Mouse (Mus musculus): Measurements from ENCODE around the gene Actl11. TPM values are rescaled to one million over a fixed set of nuclear protein-coding genes. Genes with fewer than 3 reads are reported as not detected.

The Actl11 gene
- not detected in 2 replicates for polyA plus RNA-seq (2012; rRNA removed; ENCODE audit: low replicate concordance)

DNA sequence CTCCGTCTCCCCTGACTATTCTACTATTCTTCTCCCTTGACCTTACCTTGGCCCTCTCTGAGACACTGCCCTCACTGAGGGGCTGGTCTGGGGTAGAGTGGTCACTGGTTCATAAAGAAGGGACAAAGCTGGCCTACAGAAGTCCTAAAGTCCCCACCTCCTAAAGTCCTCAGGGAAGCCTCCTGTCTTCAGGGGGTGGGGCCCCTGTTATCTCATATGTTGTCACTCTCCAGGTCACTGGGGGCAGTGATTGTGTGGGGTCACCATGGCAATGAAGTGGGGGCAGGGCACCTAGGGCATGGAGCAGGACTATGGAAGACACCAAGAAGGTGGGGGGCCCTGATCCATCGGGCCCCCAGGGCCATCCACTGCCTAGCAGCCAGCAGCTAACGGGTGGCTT is at the start of gene Actl11:
TSS of gene Actl11 (plus strand) at position 301 of the 400 bp plus-strand sequence.

DNA sequence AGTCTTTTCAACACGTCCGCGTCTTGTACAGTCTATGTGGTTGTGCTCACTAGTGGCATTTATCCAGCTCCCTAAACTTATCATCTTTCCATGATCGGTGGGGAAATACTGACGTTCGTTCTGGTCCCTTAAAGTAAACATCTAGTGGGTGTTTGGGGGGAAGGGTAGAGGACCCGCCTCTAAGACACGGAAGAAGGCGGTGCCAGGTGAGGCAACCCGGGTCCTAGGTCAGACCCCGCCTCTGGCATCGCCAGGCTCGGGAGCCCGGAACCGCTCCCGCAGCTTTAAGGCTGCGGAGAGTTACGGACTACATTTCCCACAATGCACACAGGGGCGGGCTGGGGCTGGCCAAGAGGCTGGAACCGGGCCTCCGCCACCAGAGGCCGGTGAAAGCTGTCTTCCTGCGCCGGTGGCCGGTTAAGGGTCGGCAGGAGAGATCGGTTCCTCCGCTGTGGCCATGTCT is 40.4 kb upstream of the Actl11 start, which contains the start of gene Mon1a:
TSS of gene Mon1a (plus strand) at position 348 of the 463 bp plus-strand sequence.

DNA sequence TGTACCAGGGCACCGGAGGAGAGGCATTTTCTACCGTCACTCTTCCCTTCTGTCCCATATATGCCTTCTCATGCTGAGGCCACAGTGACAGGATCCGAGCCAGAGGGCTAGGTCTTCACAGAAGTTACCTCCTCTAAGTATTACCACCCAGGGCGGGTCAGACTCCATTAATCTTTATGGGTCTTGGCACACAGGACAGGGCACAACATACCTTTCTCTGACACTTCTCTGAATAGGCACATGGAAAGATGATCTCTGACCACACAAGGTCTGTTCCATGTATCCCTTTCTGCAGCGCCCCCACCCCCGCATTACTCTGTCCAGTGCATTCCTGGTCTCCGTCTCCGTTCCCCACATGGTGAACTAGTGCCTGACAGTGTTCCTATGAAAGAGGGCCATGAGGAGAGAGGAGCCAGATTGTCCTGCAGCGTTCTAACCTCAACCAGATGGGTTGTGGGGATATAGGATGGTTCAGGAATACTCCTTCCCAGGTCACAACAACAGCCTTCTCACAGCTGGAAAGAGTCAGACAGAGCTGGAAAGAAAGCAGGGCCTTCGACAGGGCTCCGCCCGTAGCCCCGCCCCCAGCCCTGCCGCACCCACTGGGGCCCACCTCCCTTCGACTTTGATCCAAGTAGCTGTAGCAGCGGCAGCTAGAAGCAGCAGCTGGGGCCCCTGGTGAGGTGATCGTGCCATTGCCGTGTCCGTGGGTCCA is 21.9 kb upstream of the Actl11 start, which contains the start of gene Mst1r:
TSS of gene Mst1r (plus strand) at position 622 of the 715 bp plus-strand sequence.

DNA sequence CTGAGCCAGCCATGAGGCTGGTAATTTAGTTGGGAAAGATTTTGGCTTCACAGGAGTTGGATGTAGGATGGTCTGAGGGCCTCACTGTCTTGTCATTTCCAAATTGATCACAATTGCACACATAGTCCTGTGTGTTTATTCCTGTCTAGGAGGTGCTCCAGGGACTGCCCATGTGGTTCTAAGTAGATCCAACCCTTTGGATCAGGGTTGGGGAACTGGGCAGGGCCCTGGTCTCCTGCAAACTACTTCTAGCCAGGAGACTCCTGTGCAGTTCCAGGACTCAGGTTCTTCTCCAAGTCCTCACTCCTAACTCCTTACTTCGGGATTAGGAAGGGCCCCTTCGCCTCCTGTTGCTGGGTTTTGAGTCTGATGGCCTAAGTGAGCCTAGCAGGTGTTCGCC is 7.1 kb downstream of the Actl11 start, which contains the start of gene Camkv:
TSS of gene Camkv (plus strand) at position 301 of the 400 bp plus-strand sequence.

DNA sequence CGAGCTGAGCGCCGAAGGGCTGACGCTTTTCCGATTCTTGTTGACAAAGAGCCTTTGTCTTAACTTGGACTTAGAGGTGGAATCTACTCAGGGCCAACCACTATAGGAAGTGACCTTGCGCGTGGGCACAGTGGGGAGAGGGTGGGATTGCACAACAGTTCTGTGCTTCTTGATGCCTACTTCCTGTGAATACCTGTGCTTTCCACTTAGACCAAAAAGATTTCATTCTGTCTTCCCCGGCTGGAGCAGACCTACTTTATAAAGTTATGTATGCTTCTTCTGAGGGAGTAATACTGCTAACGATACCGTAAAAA is 21.6 kb downstream of the Actl11 start, which contains the start of gene Traip:
TSS of gene Traip (plus strand) at position 215 of the 314 bp plus-strand sequence.

DNA sequence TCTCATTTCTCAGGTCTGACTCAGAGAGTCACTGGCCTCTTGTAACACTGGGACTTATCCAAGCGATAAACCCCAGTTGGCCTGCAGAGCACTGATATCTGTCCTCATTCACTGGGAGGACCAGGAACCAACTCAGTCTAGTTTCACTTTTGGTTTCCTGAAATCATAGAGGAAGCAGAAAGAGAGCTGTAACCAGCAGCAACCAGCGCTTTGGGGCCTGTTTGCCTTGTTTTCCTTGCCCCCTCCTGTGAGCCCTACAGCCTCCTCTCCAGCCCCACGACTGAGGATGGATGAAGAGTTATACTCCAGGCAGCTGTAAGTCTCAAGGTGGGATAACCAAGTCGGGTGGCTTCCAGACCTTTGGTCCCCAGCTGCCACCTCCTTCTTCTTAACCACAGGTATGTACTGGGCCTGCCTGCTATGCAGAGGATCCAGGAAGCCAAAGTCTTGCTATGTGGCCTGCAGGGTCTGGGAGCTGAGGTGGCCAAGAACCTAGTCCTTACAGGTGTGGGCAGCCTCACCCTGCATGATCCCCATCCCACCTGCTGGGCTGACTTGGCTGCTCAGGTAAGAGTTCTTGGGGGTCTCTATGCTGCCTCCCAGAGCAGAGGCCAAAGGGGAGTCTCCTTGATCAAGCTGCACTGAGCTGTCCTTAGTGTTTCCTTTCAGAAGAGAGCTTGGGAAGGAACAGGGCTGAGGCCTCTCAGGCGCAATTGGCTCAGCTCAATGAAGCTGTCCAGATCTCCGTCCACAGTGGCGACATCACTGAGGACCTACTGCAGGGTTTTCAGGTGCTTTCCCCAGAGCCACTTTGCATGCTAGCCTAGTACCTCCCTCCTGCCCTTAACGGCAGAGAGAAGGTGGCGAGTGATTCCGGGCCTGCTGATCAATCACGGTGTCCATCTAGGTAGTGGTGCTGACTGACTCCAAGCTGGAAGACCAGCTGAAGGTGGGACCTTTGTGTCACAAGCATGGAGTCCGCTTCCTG is 47.4 kb downstream of the Actl11 start, which contains the start of gene Uba7:
TSS of gene Uba7 (plus strand) at position 107 of the 988 bp plus-strand sequence.

Other genes starting within 250 kb of the Actl11 start
- 0.13 and 0.20 TPM in 2 replicates for gene Gnat1, start 248.8 kb upstream of the Actl11 start, polyA plus RNA-seq (2012; rRNA removed; ENCODE audit: low replicate concordance)
- 23.2 and 38.4 TPM in 2 replicates for gene Sema3f, start 218.0 kb upstream of the Actl11 start, polyA plus RNA-seq (2012; rRNA removed; ENCODE audit: low replicate concordance)
- gene Rbm5, start 157.5 kb upstream of the Actl11 start, polyA plus RNA-seq (2012; rRNA removed; ENCODE audit: low replicate concordance) = 30.5 and 42.0 TPM in 2 replicates
- gene Rbm6, start 55.2 kb upstream of the Actl11 start, polyA plus RNA-seq (2012; rRNA removed; ENCODE audit: low replicate concordance) = 4.0 and 9.6 TPM in 2 replicates
- gene Mon1a, start 40.3 kb upstream of the Actl11 start, polyA plus RNA-seq (2012; rRNA removed; ENCODE audit: low replicate concordance) = 76.5 and 135 TPM in 2 replicates
- gene Mst1r, start 21.6 kb upstream of the Actl11 start, polyA plus RNA-seq (2012; rRNA removed; ENCODE audit: low replicate concordance) = 51.2 and 56.0 TPM in 2 replicates
- gene Camkv, start 7.2 kb downstream of the Actl11 start, polyA plus RNA-seq (2012; rRNA removed; ENCODE audit: low replicate concordance) = not detected in 2 replicates
- 1.8 and 4.1 TPM in 2 replicates for gene Traip, start 21.7 kb downstream of the Actl11 start, polyA plus RNA-seq (2012; rRNA removed; ENCODE audit: low replicate concordance)
- 66.2 and 118 TPM in 2 replicates for gene Uba7, start 47.0 kb downstream of the Actl11 start, polyA plus RNA-seq (2012; rRNA removed; ENCODE audit: low replicate concordance)
- not detected in 2 replicates for gene Gm20661, start 54.6 kb downstream of the Actl11 start, polyA plus RNA-seq (2012; rRNA removed; ENCODE audit: low replicate concordance)
- gene Inka1, start 57.4 kb downstream of the Actl11 start, polyA plus RNA-seq (2012; rRNA removed; ENCODE audit: low replicate concordance) = 3.2 and 4.2 TPM in 2 replicates
- gene Cdhr4, start 64.0 kb downstream of the Actl11 start, polyA plus RNA-seq (2012; rRNA removed; ENCODE audit: low replicate concordance) = 0.39 and 1.5 TPM in 2 replicates
- 0.49 and 0.52 TPM in 2 replicates for gene Gm20662, start 67.9 kb downstream of the Actl11 start, polyA plus RNA-seq (2012; rRNA removed; ENCODE audit: low replicate concordance)
- 74.7 and 154 TPM in 2 replicates for gene Ip6k1, start 74.0 kb downstream of the Actl11 start, polyA plus RNA-seq (2012; rRNA removed; ENCODE audit: low replicate concordance)
- 33.3 and 55.9 TPM in 2 replicates for gene Gmppb, start 120.8 kb downstream of the Actl11 start, polyA plus RNA-seq (2012; rRNA removed; ENCODE audit: low replicate concordance)
- gene Amigo3, start 124.7 kb downstream of the Actl11 start, polyA plus RNA-seq (2012; rRNA removed; ENCODE audit: low replicate concordance) = 8.7 and 13.0 TPM in 2 replicates
- gene Mst1, start 152.0 kb downstream of the Actl11 start, polyA plus RNA-seq (2012; rRNA removed; ENCODE audit: low replicate concordance) = 0.20 and 0.81 TPM in 2 replicates
- 64.7 and 87.5 TPM in 2 replicates for gene Rnf123, start 154.9 kb downstream of the Actl11 start, polyA plus RNA-seq (2012; rRNA removed; ENCODE audit: low replicate concordance)
- gene Apeh, start 166.1 kb downstream of the Actl11 start, polyA plus RNA-seq (2012; rRNA removed; ENCODE audit: low replicate concordance) = 154 and 221 TPM in 2 replicates

All from duodenum, adult 2 months (tissue).